Mouse (Mus musculus): ENCODE measurements around the gene Tpx2.

GRCm38 (mm10) chr2:152933614-152934013, 85.8 kb downstream of the Tpx2 start:
- TF ChIP-seq POLR2A (IDR thresholded peaks at IDR 0.05; ENCODE audit: insufficient read length, low read depth) (no peak), MAX (IDR thresholded peaks at IDR 0.05; ENCODE audit: low read depth) (no peak), CEBPB (IDR thresholded peaks at IDR 0.05; ENCODE audit: insufficient read depth, poor library complexity, severe bottlenecking) (peak; percentile 81), REST (IDR thresholded peaks at IDR 0.05; ENCODE audit: insufficient read depth, insufficient read length) (no peak), MYOG (IDR thresholded peaks at IDR 0.05; ENCODE audit: control insufficient read depth in 1 of 3, insufficient read depth in 1 of 3, insufficient read length in 2 of 3, low read depth in 2 of 3) (no peak), POLR2AphosphoS2 (IDR thresholded peaks at IDR 0.05; ENCODE audit: insufficient read length, low read depth) (no peak), E2F4 (IDR thresholded peaks at IDR 0.05; ENCODE audit: insufficient read depth) (no peak), TCF12 (IDR thresholded peaks at IDR 0.05; ENCODE audit: insufficient read depth, poor library complexity, severe bottlenecking) (no peak), MYOD1 (IDR thresholded peaks at IDR 0.05; ENCODE audit: control insufficient read depth in 1 of 3, insufficient read length in 2 of 3, low read depth in 2 of 3) (no peak), USF1 (IDR thresholded peaks at IDR 0.05; ENCODE audit: low read depth) (no peak), TCF3 (IDR thresholded peaks at IDR 0.05; ENCODE audit: insufficient read length, low read depth) (no peak)

All from myocyte (in vitro differentiated cells).